Mouse (Mus musculus) ES-E14 (cell line): Measurements from ENCODE around the gene Acp6. TPM values are rescaled to one million over a fixed set of nuclear protein-coding genes. Genes with fewer than 3 reads are reported as not detected.

Experiments
- DNase-seq: peaks from one replicate; pipeline ENCODE4 v3.0.0-alpha.2; 2013; ENCODE audit warnings: low read depth, low spot score
- H3K27ac ChIP-seq: 2 replicates; pipeline ENCODE4 v1.5.1; 2012; ENCODE audit warnings: low read depth, mild to moderate bottlenecking, low read length, moderate library complexity, mixed read lengths; ENCODE audit not compliant: poor library complexity, insufficient read depth, severe bottlenecking
- H3K36me3 ChIP-seq: 2 replicates; pipeline ENCODE4 v1.6.1; 2012; ENCODE audit warnings: mild to moderate bottlenecking, low read length, moderate library complexity, mixed read lengths; ENCODE audit not compliant: control insufficient read depth, poor library complexity, insufficient read depth, severe bottlenecking
- H3K4me1 ChIP-seq, 2 experiments: fragments of 150-350 bp in 1 of 2; sonication (generic) in 1 of 2; 2 replicates each; pipeline ENCODE4 v1.6.1; 2012; ENCODE audit warnings: low read length in 2 of 2, mild to moderate bottlenecking in 1 of 2, mixed read lengths in 1 of 2; ENCODE audit not compliant: control insufficient read depth in 2 of 2, insufficient read depth in 2 of 2, poor library complexity in 1 of 2
- H3K4me3 ChIP-seq, 2 experiments: fragments of 150-350 bp in 1 of 2; sonication (generic) in 1 of 2; 2 replicates each; pipeline ENCODE4 v1.5.1; 2012; ENCODE audit warnings: low read length in 2 of 2, low read depth in 1 of 2, mild to moderate bottlenecking in 1 of 2, mixed read lengths in 1 of 2; ENCODE audit not compliant: insufficient read depth in 1 of 2, poor library complexity in 1 of 2, severe bottlenecking in 1 of 2
- H3K9ac ChIP-seq: 2 replicates; pipeline ENCODE4 v1.6.1; 2012; ENCODE audit warnings: low read depth, mild to moderate bottlenecking, low read length, mixed read lengths; ENCODE audit not compliant: poor library complexity, insufficient read depth, severe bottlenecking
- H3K9me3 ChIP-seq: fragments of 150-350 bp; sonication (generic); 2 replicates; pipeline ENCODE4 v1.6.1; 2012; ENCODE audit warnings: low read depth, mild to moderate bottlenecking, low read length; ENCODE audit not compliant: control insufficient read depth, insufficient read depth
- CHD2 ChIP-seq: IDR thresholded peaks from 2 replicates; pipeline ENCODE4 v1.6.1; 2014; ENCODE audit warnings: mild to moderate bottlenecking, low read depth, low read length, inconsistent platforms
- HCFC1 ChIP-seq: IDR thresholded peaks from 2 replicates; pipeline ENCODE4 v1.6.1; 2012; ENCODE audit warnings: low read length, inconsistent platforms, borderline replicate concordance; ENCODE audit not compliant: insufficient read depth
- MAFK ChIP-seq: IDR thresholded peaks from 2 replicates; pipeline ENCODE4 v1.6.1; 2014; ENCODE audit warnings: mild to moderate bottlenecking, low read depth, low read length, inconsistent platforms; ENCODE audit not compliant: insufficient read depth
- ZC3H11A ChIP-seq: IDR thresholded peaks from 2 replicates; pipeline ENCODE4 v1.6.1; 2012; ENCODE audit warnings: low read depth, mild to moderate bottlenecking, inconsistent platforms, low read length, borderline replicate concordance
- ZNF384 ChIP-seq: IDR thresholded peaks from 2 replicates; pipeline ENCODE4 v1.6.1; 2012; ENCODE audit warnings: low read depth, low read length, inconsistent platforms
- in situ Hi-C, 2 experiments: fragments of 600-800 bp; cut with MboI; formaldehyde crosslinking; loops; one replicate each; pipeline ENCODE4 v1.15.1; 2025; ENCODE audit warnings: low sequenced_read_pairs in 2 of 2, inconsistent platforms in 1 of 2; ENCODE audit not compliant: unreplicated experiment in 2 of 2
- total RNA-seq: library from RNA; depleted of rRNA; stranded (reverse); fragments of 300-350 nt; gene quantifications from 2 replicates; pipeline ENCODE4 v1.2.3, GENCODE M21; 2012; rRNA removed

Acp6 gene
- total RNA-seq, 1 experiment = 152 TPM

GRCm38 (mm10) chr3:97226719-97227118, 68.1 kb downstream of the Acp6 start:
- no peak for TF ChIP-seq HCFC1
- no peak for TF ChIP-seq ZNF384
- no peak for TF ChIP-seq MAFK
- no peak for TF ChIP-seq CHD2
- no peak for TF ChIP-seq ZC3H11A
- H3K9me3 ChIP-seq = no peaks in the 10 kb centered on the region
- peak overlapping the region; percentile 81 for H3K9ac ChIP-seq
- peak overlapping the region; percentile 83 for H3K27ac ChIP-seq
- peak overlapping the region; percentile 98 for H3K4me3 ChIP-seq
- in situ Hi-C loops = no loop called here
- no peaks in the 10 kb centered on the region; the same call in 1 of the 2 replicates for H3K36me3 ChIP-seq
- 0 out of 4 replicates have a peak, but pooled peaks cover 0 to 7% of the 10 kb centered on the region in 2 experiments for H3K4me1 ChIP-seq
- peak; percentile 20 for DNase-seq

Other genes starting within 250 kb of the Acp6 start
- 0.04 and 0.05 TPM in 2 replicates for gene Gja8, start 232.8 kb upstream of the Acp6 start, total RNA-seq
- 6.3 and 8.1 TPM in 2 replicates for gene Bcl9, start 139.1 kb downstream of the Acp6 start, total RNA-seq